Mouse (Mus musculus) MEL (cell line): ENCODE measurements around the gene Ruvbl2. TPM values are rescaled to one million over a fixed set of nuclear protein-coding genes. Genes with fewer than 3 reads are reported as not detected.

Source experiments
- DNase-seq: peaks from one replicate; pipeline ENCODE4 v3.0.0; 2011; ENCODE audit warnings: low read depth, low spot score
- H3K27ac ChIP-seq: 2 replicates; pipeline ENCODE4 v1.5.1; 2012; ENCODE audit warnings: low read depth, mild to moderate bottlenecking, control low read depth, low read length, moderate library complexity; ENCODE audit not compliant: control insufficient read depth
- H3K27me3 ChIP-seq, 2 experiments: fragments of 150-350 bp in 1 of 2; sonication (generic) in 1 of 2; 2 replicates each; pipeline ENCODE4 v1.6.1; 2012; ENCODE audit warnings: low read length in 2 of 2, mild to moderate bottlenecking in 2 of 2, improper control_type of control experiment in 1 of 2, moderate library complexity in 1 of 2; ENCODE audit not compliant: insufficient read depth in 2 of 2, control insufficient read depth in 1 of 2
- H3K36me3 ChIP-seq, 2 experiments: 2 replicates each; pipeline ENCODE4 v1.6.1; 2012 to 2014; ENCODE audit warnings: low read length in 2 of 2, improper control_type of control experiment in 1 of 2, inconsistent platforms in 1 of 2, mild to moderate bottlenecking in 1 of 2; ENCODE audit not compliant: insufficient read depth in 2 of 2, control insufficient read depth in 1 of 2
- H3K4me1 ChIP-seq, 2 experiments: fragments of 150-350 bp in 1 of 2; sonication (generic) in 1 of 2; 2 replicates each; pipeline ENCODE4 v1.6.1; 2012; ENCODE audit warnings: low read length in 2 of 2, improper control_type of control experiment in 1 of 2, mild to moderate bottlenecking in 1 of 2; ENCODE audit not compliant: insufficient read depth in 2 of 2, control insufficient read depth in 1 of 2
- H3K4me3 ChIP-seq, 2 experiments: fragments of 150-350 bp in 1 of 2; sonication (generic) in 1 of 2; 2 replicates each; pipeline ENCODE4 v1.5.1; 2012; ENCODE audit warnings: low read depth in 2 of 2, low read length in 2 of 2, mild to moderate bottlenecking in 2 of 2, moderate library complexity in 2 of 2, control low read depth in 1 of 2, improper control_type of control experiment in 1 of 2; ENCODE audit not compliant: control insufficient read depth in 1 of 2, insufficient read depth in 1 of 2
- H3K79me2 ChIP-seq: 2 replicates; pipeline ENCODE4 v1.6.1; 2012; ENCODE audit warnings: mild to moderate bottlenecking, low read length, moderate library complexity; ENCODE audit not compliant: control insufficient read depth, poor library complexity, insufficient read depth
- H3K9ac ChIP-seq: 2 replicates; pipeline ENCODE4 v1.6.1; 2012; ENCODE audit warnings: low read depth, mild to moderate bottlenecking, control low read depth, low read length, moderate library complexity; ENCODE audit not compliant: control insufficient read depth, poor library complexity, severe bottlenecking
- H3K9me3 ChIP-seq: fragments of 150-350 bp; sonication (generic); replicated peaks from 2 replicates; pipeline ENCODE4 v1.6.1; 2012; ENCODE audit warnings: mild to moderate bottlenecking, low read length, improper control_type of control experiment, moderate library complexity; ENCODE audit not compliant: insufficient read depth
- BHLHE40 ChIP-seq: IDR thresholded peaks from 2 replicates; pipeline ENCODE4 v1.6.1; 2012; ENCODE audit warnings: low read depth, mild to moderate bottlenecking, inconsistent platforms, low read length, improper control_type of control experiment, borderline replicate concordance
- CHD2 ChIP-seq: IDR thresholded peaks from 2 replicates; pipeline ENCODE4 v1.6.1; 2011; ENCODE audit warnings: low read length, improper control_type of control experiment
- CTCF ChIP-seq, 3 experiments: IDR thresholded peaks in 2 of 3; conservative IDR thresholded peaks in 1 of 3; 2 replicates each; pipeline ENCODE4 v1.5.1; 2011 to 2012; ENCODE audit warnings: low read length in 3 of 3, low read depth in 2 of 3, mild to moderate bottlenecking in 2 of 3, improper control_type of control experiment in 1 of 3, inconsistent platforms in 1 of 3, mixed read lengths in 1 of 3, moderate library complexity in 1 of 3; ENCODE audit not compliant: control insufficient read depth in 1 of 3, insufficient read depth in 1 of 3, poor library complexity in 1 of 3, severe bottlenecking in 1 of 3
- E2F4 ChIP-seq: IDR thresholded peaks from 2 replicates; pipeline ENCODE4 v1.6.1; 2011; ENCODE audit warnings: low read depth, low read length, improper control_type of control experiment, borderline replicate concordance
- ELF1 ChIP-seq: IDR thresholded peaks from 2 replicates; pipeline ENCODE4 v1.6.1; 2014; ENCODE audit warnings: low read depth, mild to moderate bottlenecking, inconsistent platforms, low read length, improper control_type of control experiment, moderate library complexity
- EP300 ChIP-seq, 2 experiments: IDR thresholded peaks; 2 replicates each; pipeline ENCODE4 v1.6.1; 2011; ENCODE audit warnings: improper control_type of control experiment in 2 of 2, low read length in 2 of 2, low read depth in 1 of 2, mild to moderate bottlenecking in 1 of 2
- ETS1 ChIP-seq: IDR thresholded peaks from 2 replicates; pipeline ENCODE4 v1.6.1; 2012; ENCODE audit warnings: low read depth, mild to moderate bottlenecking, inconsistent platforms, low read length, improper control_type of control experiment, moderate library complexity
- GABPA ChIP-seq: IDR thresholded peaks from 2 replicates; pipeline ENCODE4 v1.6.1; 2012; ENCODE audit warnings: low read depth, mild to moderate bottlenecking, inconsistent platforms, low read length, improper control_type of control experiment, moderate library complexity
- GATA1 ChIP-seq: IDR thresholded peaks from 2 replicates; pipeline ENCODE4 v1.6.1; 2011; ENCODE audit warnings: low read depth, low read length, improper control_type of control experiment
- HCFC1 ChIP-seq: IDR thresholded peaks from 2 replicates; pipeline ENCODE4 v1.6.1; 2012; ENCODE audit warnings: low read depth, mild to moderate bottlenecking, inconsistent platforms, low read length, improper control_type of control experiment, moderate library complexity
- JUND ChIP-seq: IDR thresholded peaks from 2 replicates; pipeline ENCODE4 v1.6.1; 2011; ENCODE audit warnings: low read depth, mild to moderate bottlenecking, improper control_type of control experiment, low read length
- KAT2A ChIP-seq: conservative IDR thresholded peaks from 2 replicates; pipeline ENCODE4 v1.6.1; 2012; ENCODE audit warnings: low read depth, low read length, improper control_type of control experiment, inconsistent platforms
- MAFK ChIP-seq: IDR thresholded peaks from 2 replicates; pipeline ENCODE4 v1.6.1; 2011; ENCODE audit warnings: low read depth, mild to moderate bottlenecking, low read length, improper control_type of control experiment, borderline replicate concordance
- MAX ChIP-seq: IDR thresholded peaks from 2 replicates; pipeline ENCODE4 v1.6.1; 2011; ENCODE audit warnings: low read length, improper control_type of control experiment
- MAZ ChIP-seq: IDR thresholded peaks from 2 replicates; pipeline ENCODE4 v1.6.1; 2012; ENCODE audit warnings: low read depth, mild to moderate bottlenecking, inconsistent platforms, low read length, improper control_type of control experiment
- MEF2A ChIP-seq: IDR thresholded peaks from 2 replicates; pipeline ENCODE4 v1.6.1; 2014; ENCODE audit warnings: low read depth, mild to moderate bottlenecking, inconsistent platforms, low read length, improper control_type of control experiment; ENCODE audit not compliant: poor library complexity, insufficient replicate concordance, severe bottlenecking; ENCODE audit errors: extremely low read depth
- MYC ChIP-seq: IDR thresholded peaks from 2 replicates; pipeline ENCODE4 v1.6.1; 2011; ENCODE audit warnings: low read depth, mild to moderate bottlenecking, low read length, improper control_type of control experiment, moderate library complexity
- NELFE ChIP-seq: IDR thresholded peaks from 2 replicates; pipeline ENCODE4 v1.6.1; 2011; ENCODE audit warnings: low read depth, low read length, improper control_type of control experiment
- NRF1 ChIP-seq: IDR thresholded peaks from 2 replicates; pipeline ENCODE4 v1.6.1; 2014; ENCODE audit warnings: low read depth, mild to moderate bottlenecking, inconsistent platforms, low read length, improper control_type of control experiment, moderate library complexity; ENCODE audit not compliant: poor library complexity, insufficient read depth, severe bottlenecking
- POLR2A ChIP-seq, 2 experiments: IDR thresholded peaks; 2 replicates each; pipeline ENCODE4 v1.6.1; 2011 to 2012; ENCODE audit warnings: low read length in 2 of 2, mild to moderate bottlenecking in 2 of 2, control low read depth in 1 of 2, improper control_type of control experiment in 1 of 2, low read depth in 1 of 2, moderate library complexity in 1 of 2; ENCODE audit not compliant: control insufficient read depth in 1 of 2, insufficient read depth in 1 of 2, poor library complexity in 1 of 2
- POLR2AphosphoS2 ChIP-seq: IDR thresholded peaks from 2 replicates; pipeline ENCODE4 v1.6.1; 2011; ENCODE audit warnings: low read length, improper control_type of control experiment
- RAD21 ChIP-seq: IDR thresholded peaks from 2 replicates; pipeline ENCODE4 v1.6.1; 2011; ENCODE audit warnings: mild to moderate bottlenecking, low read depth, low read length, improper control_type of control experiment
- RCOR1 ChIP-seq: IDR thresholded peaks from 2 replicates; pipeline ENCODE4 v1.6.1; 2012; ENCODE audit warnings: low read depth, mild to moderate bottlenecking, inconsistent platforms, low read length, improper control_type of control experiment
- SIN3A ChIP-seq: IDR thresholded peaks from 2 replicates; pipeline ENCODE4 v1.6.1; 2012; ENCODE audit warnings: low read length, improper control_type of control experiment, inconsistent platforms
- SMC3 ChIP-seq: IDR thresholded peaks from 2 replicates; pipeline ENCODE4 v1.6.1; 2011; ENCODE audit warnings: low read depth, low read length, improper control_type of control experiment
- TAL1 ChIP-seq: IDR thresholded peaks from 2 replicates; pipeline ENCODE4 v1.6.1; 2012; ENCODE audit warnings: mild to moderate bottlenecking, inconsistent platforms, low read length, moderate library complexity, mixed read lengths
- TBP ChIP-seq: IDR thresholded peaks from 2 replicates; pipeline ENCODE4 v1.8.0; 2011; ENCODE audit warnings: low read depth, low read length, improper control_type of control experiment
- TCF12 ChIP-seq: IDR thresholded peaks from 2 replicates; pipeline ENCODE4 v1.6.1; 2014; ENCODE audit warnings: low read depth, mild to moderate bottlenecking, inconsistent platforms, low read length, improper control_type of control experiment, moderate library complexity
- UBTF ChIP-seq: IDR thresholded peaks from 2 replicates; pipeline ENCODE4 v1.6.1; 2012; ENCODE audit warnings: low read depth, mild to moderate bottlenecking, inconsistent platforms, low read length, improper control_type of control experiment, moderate library complexity, borderline replicate concordance; ENCODE audit not compliant: insufficient read depth
- USF1 ChIP-seq: IDR thresholded peaks from 2 replicates; pipeline ENCODE4 v1.6.1; 2014; ENCODE audit warnings: low read depth, mild to moderate bottlenecking, inconsistent platforms, low read length, improper control_type of control experiment, moderate library complexity
- USF2 ChIP-seq, 2 experiments: IDR thresholded peaks; 2 replicates each; pipeline ENCODE4 v1.6.1; 2011 to 2012; ENCODE audit warnings: improper control_type of control experiment in 2 of 2, low read length in 2 of 2, borderline replicate concordance in 1 of 2, inconsistent platforms in 1 of 2, low read depth in 1 of 2, mild to moderate bottlenecking in 1 of 2; ENCODE audit not compliant: insufficient read depth in 1 of 2
- ZC3H11A ChIP-seq: IDR thresholded peaks from 2 replicates; pipeline ENCODE4 v1.6.1; 2012; ENCODE audit warnings: low read depth, mild to moderate bottlenecking, inconsistent platforms, low read length, improper control_type of control experiment
- ZKSCAN1 ChIP-seq: IDR thresholded peaks from 2 replicates; pipeline ENCODE4 v1.6.1; 2012; ENCODE audit warnings: low read depth, mild to moderate bottlenecking, inconsistent platforms, low read length, improper control_type of control experiment, moderate library complexity
- ZMIZ1 ChIP-seq: IDR thresholded peaks from 2 replicates; pipeline ENCODE4 v1.6.1; 2012; ENCODE audit warnings: low read depth, mild to moderate bottlenecking, inconsistent platforms, low read length, improper control_type of control experiment, moderate library complexity
- ZNF384 ChIP-seq: IDR thresholded peaks from 2 replicates; pipeline ENCODE4 v1.6.1; 2012; ENCODE audit warnings: low read depth, mild to moderate bottlenecking, inconsistent platforms, low read length, improper control_type of control experiment
- polyA plus RNA-seq, 2 experiments: library from polyadenylated mRNA; stranded (reverse) in 1 of 2; unstranded in 1 of 2; fragments of >175 nt in 1 of 2; fragments of >200 nt in 1 of 2; gene quantifications; 2 replicates each; pipeline versions ENCODE4 v1.2.1 to v1.2.4; 2012; ENCODE audit warnings: low replicate concordance in 2 of 2, low read depth in 1 of 2; ENCODE audit not compliant: insufficient read length in 2 of 2, insufficient read depth in 1 of 2, missing spikeins in 1 of 2
- total RNA-seq: library from RNA; depleted of rRNA; stranded (reverse); fragments of 300-350 nt; gene quantifications from 2 replicates; pipeline ENCODE4 v1.2.3, GENCODE M21; 2012

The Ruvbl2 gene
- total and polyA plus RNA-seq, 3 experiments: 434 to 758 TPM; not detected in 1

DNA sequence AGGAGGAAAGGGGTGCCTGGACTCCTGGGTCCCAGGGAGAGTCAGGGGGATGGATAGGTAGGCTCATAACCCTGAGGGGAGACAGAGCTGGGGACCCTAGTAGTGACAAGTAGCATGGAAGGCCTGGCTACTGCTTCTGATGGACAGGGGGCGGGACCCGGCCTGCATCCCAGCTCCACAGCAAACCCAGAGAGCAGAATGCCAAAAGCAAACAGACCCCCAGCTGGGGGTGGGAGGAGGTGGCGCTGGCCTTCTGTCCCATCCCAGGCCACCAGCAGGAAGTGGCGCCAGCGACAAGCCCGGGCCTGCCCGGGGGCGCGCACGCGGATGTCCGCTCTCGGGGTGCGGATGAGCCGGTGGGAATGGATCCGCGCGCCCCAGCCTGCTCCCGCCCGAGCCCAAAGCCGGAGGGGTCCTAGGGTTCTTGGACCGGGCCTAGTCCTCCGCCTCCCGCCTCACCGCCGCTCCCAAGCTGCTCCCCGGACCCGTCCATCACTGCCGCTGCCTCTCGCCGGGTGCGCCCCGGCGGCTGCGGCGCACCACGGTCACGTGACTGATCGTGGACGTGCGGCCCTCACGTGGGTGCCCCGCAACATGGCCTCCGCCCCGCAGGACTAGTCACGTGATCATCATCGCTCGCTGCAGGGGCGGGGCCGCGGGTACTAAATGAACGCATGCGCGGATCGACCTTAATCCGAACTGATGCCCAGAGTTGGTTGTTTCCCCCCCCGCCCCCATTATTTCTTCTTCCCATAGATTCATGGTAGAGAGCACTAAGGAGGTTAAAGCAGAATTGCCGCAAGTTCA lies 28.6 kb upstream of the Ruvbl2 start, which contains the start of gene Bax:
Gene Bax (minus strand): TSS at position 616 of the 807 bp plus-strand sequence.
- Histone ChIP-seq H3K79me2 (peaks cover 19% of the 10 kb centered on the region), H3K9ac (peak within 1 kb of the TSS; percentile 83), H3K9me3 (no peaks in the 10 kb centered on the region), H3K27me3 (no peaks in the 10 kb centered on the region), H3K4me1 (peaks cover 2 to 26% of the 10 kb centered on the region in 2 experiments), H3K4me3 (peak within 1 kb of the TSS; percentile 80 to 87), H3K36me3 (peaks cover 2 to 14% of the 10 kb centered on the region in 2 experiments; a peak in 3 of 4 replicates), H3K27ac (peak within 1 kb of the TSS; percentile 7)
- DNase-seq: peak; percentile 96
- TF ChIP-seq MAZ: peak; percentile 25; the same call in 1 of the 2 replicates
- peak; percentile 95 for TF ChIP-seq BHLHE40
- no peak for TF ChIP-seq GABPA
- TF ChIP-seq ZNF384: no peak
- TF ChIP-seq ZC3H11A: no peak
- TF ChIP-seq MEF2A: no peak
- TF ChIP-seq TAL1: no peak
- no peak; a peak in 1 of 4 replicates for TF ChIP-seq EP300 (IDR thresholded peaks at IDR 0.05; ENCODE audit: low read depth in 1 of 2, low read length in 2 of 2)
- peak; percentile 99 for TF ChIP-seq USF1
- no peak for TF ChIP-seq CHD2
- peak; percentile 70 to 77; a peak in 3 of 4 replicates for TF ChIP-seq POLR2A (IDR thresholded peaks at IDR 0.05; ENCODE audit: control insufficient read depth in 1 of 2, insufficient read depth in 1 of 2, low read depth in 1 of 2, low read length in 2 of 2, poor library complexity in 1 of 2)
- no peak for TF ChIP-seq ELF1
- TF ChIP-seq TCF12: 0 out of 2 replicates have a peak, but pooled peaks have one; percentile 6
- TF ChIP-seq MYC: peak; percentile 69; the same call in 1 of the 2 replicates
- no peak; the same call in 1 of the 2 replicates for TF ChIP-seq KAT2A
- TF ChIP-seq CTCF (IDR thresholded peaks at IDR 0.05 in 2 of 3, conservative IDR thresholded peaks at IDR 0.05 in 1 of 3; ENCODE audit: control insufficient read depth in 1 of 3, insufficient read depth in 1 of 3, low read depth in 2 of 3, low read length in 3 of 3, poor library complexity in 1 of 3, severe bottlenecking in 1 of 3): no peak
- TF ChIP-seq ZKSCAN1: no peak
- TF ChIP-seq ZMIZ1: no peak; the same call in 1 of the 2 replicates
- TF ChIP-seq SMC3: no peak
- TF ChIP-seq HCFC1: peak; percentile 86
- TF ChIP-seq UBTF: no peak
- no peak for TF ChIP-seq RCOR1
- TF ChIP-seq GATA1: no peak
- peak; percentile 96 for TF ChIP-seq SIN3A
- no peak for TF ChIP-seq MAFK
- peak; percentile 70 for TF ChIP-seq NRF1
- TF ChIP-seq TBP: no peak
- no peak for TF ChIP-seq E2F4
- TF ChIP-seq NELFE: peak; percentile 69
- no peak for TF ChIP-seq RAD21
- TF ChIP-seq USF2 (IDR thresholded peaks at IDR 0.05; ENCODE audit: borderline replicate concordance in 1 of 2, insufficient read depth in 1 of 2, low read depth in 1 of 2, low read length in 2 of 2): peak; percentile 96 to 99
- no peak for TF ChIP-seq POLR2AphosphoS2
- TF ChIP-seq MAX: peak; percentile 98
- TF ChIP-seq JUND: no peak
- peak; percentile 56; the same call in 1 of the 2 replicates for TF ChIP-seq ETS1
